8 mouse cellular contexts compared by ENCODE assay signal in the genomic region with DNA sequence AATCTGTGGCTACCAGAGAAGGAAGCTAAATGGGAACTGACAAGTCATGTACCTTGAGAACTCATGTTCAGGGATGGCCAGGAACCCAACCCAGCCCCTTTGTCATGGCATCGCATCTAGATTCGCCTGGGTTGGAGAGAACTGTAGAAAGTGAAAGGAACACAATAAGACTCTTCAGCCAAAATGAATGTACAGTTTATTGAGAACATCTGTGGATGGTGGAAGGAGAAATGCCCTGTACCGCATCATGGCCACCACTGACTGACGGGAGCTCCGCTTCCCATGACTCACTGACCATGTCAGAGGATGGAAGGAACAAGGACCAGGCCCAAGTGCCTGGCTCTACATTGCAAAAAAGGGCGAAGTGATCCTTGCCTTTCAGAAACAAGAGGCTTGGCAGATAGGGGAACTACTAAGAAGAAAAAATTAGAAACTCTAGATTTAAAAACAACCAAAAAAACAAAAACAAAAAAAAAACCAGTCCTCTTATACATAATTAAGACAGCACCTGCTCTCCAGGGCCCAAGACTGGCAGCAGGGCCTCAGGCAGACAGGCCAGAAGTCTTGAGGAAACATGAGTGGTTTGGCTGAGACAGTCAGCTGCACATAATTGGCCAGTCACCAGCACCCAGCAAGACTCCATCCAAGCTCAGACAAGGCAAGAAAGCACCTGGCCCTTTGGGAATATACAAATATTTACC. TPM values are rescaled to one million over a fixed set of nuclear protein-coding genes. Genes with fewer than 3 reads are reported as not detected.
DNase-seq lines count a peak whose midpoint lies in the region; ATAC-seq and TF ChIP-seq lines count a peak whose summit lies in the region.
"Had no signal": no experiment of that assay in that cellular context is flagged by ENCODE, and none has a peak within 500 bp of the region (broad histone marks: within the 10 kb centered on the region; RNA-seq: fewer than 3 reads in every experiment).

No protein-coding gene starts in this region.

- intact Hi-C loops in heart, adult 2 months (cut with DNase I): no loop called here

- no peaks in the 10 kb centered on the region for H3K9me3 ChIP-seq in heart, embryonic 15.5 days (replicated peaks)
- no peaks in the 10 kb centered on the region for H3K9me3 ChIP-seq in midbrain, postnatal 0 days (ENCODE audit: low read length)
- H3K9me3 ChIP-seq in midbrain, embryonic 14.5 days (ENCODE audit: control insufficient read depth, low read length): no peaks in the 10 kb centered on the region
- H3K9me3 ChIP-seq in embryonic facial prominence, embryonic 10.5 days: no peaks in the 10 kb centered on the region

- 66% methylated on average over 6 of the region's 6 CpGs for WGBS in heart, embryonic 15.5 days
- WGBS in heart, adult 2 months: 74% methylated on average over 6 of the region's 6 CpGs
- WGBS in midbrain, postnatal 0 days: 64% methylated on average over 6 of the region's 6 CpGs
- WGBS in midbrain, embryonic 14.5 days: 71% methylated on average over 6 of the region's 6 CpGs
- WGBS in embryonic facial prominence, embryonic 10.5 days: 61% methylated on average over 6 of the region's 6 CpGs

- no peak for ATAC-seq in heart, embryonic 15.5 days (replicated peaks; ENCODE audit: insufficient number of reproducible peaks, insufficient read depth, low FRiP score, low read depth)
- ATAC-seq in midbrain, postnatal 0 days (ENCODE audit: low FRiP score): no peak
- ATAC-seq in midbrain, embryonic 14.5 days (ENCODE audit: low FRiP score, low TSS enrichment): no peak
- no peak for ATAC-seq in frontal cortex, adult (ENCODE audit: low TSS enrichment)

- no peak overlapping the region for H3K9ac ChIP-seq in heart, embryonic 15.5 days
- no peak overlapping the region for H3K9ac ChIP-seq in heart, adult 2 months (ENCODE audit: low read depth, low read length)
- no peak overlapping the region; the same call in 1 of the 2 replicates for H3K9ac ChIP-seq in midbrain, postnatal 0 days (replicated peaks; ENCODE audit: low read length, poor library complexity, severe bottlenecking)
- H3K9ac ChIP-seq in midbrain, embryonic 14.5 days (replicated peaks; ENCODE audit: low read length): no peak overlapping the region

- DNase-seq in heart, adult 2 months: no peak
- DNase-seq in midbrain, postnatal 0 days (ENCODE audit: low spot score): peak; percentile 14
- DNase-seq in midbrain, embryonic 14.5 days: no peak
- peak; percentile 22 for DNase-seq in embryonic facial prominence, embryonic 10.5 days (ENCODE audit: low spot score)
- no peak for DNase-seq in thymus, postnatal 4 days
- DNase-seq: heart, adult 18-20 months had no signal

- no peak for TF ChIP-seq EP300 in heart, adult 2 months (IDR thresholded peaks at IDR 0.05; ENCODE audit: insufficient read depth, low read depth, low read length)

- H3K36me3 ChIP-seq in heart, embryonic 15.5 days: peaks cover 45% of the 10 kb centered on the region
- H3K36me3 ChIP-seq in heart, adult 2 months (ENCODE audit: control insufficient read depth, insufficient read depth, low read length): peaks cover 36% of the 10 kb centered on the region
- peaks cover 48% of the 10 kb centered on the region for H3K36me3 ChIP-seq in midbrain, postnatal 0 days (ENCODE audit: insufficient read depth, low read length)
- peaks cover 60% of the 10 kb centered on the region for H3K36me3 ChIP-seq in midbrain, embryonic 14.5 days (ENCODE audit: control insufficient read depth, insufficient read depth, low read length)
- H3K36me3 ChIP-seq in embryonic facial prominence, embryonic 10.5 days (replicated peaks): peaks cover 89% of the 10 kb centered on the region

- peak overlapping the region; percentile 10; the same call in 1 of the 2 replicates for H3K27ac ChIP-seq in heart, embryonic 15.5 days
- no peak overlapping the region; the same call in 1 of the 2 replicates for H3K27ac ChIP-seq in heart, adult 2 months
- no peak overlapping the region for H3K27ac ChIP-seq in midbrain, postnatal 0 days (ENCODE audit: low read depth, low read length)
- H3K27ac ChIP-seq in midbrain, embryonic 14.5 days (replicated peaks; ENCODE audit: low read depth, low read length): no peak overlapping the region
- H3K27ac ChIP-seq in embryonic facial prominence, embryonic 10.5 days (replicated peaks): no peak overlapping the region

- H3K27me3 ChIP-seq in heart, embryonic 15.5 days: no peaks in the 10 kb centered on the region
- H3K27me3 ChIP-seq in heart, adult 2 months (ENCODE audit: control insufficient read depth, insufficient read depth, low read length): no peaks in the 10 kb centered on the region
- no peaks in the 10 kb centered on the region for H3K27me3 ChIP-seq in midbrain, postnatal 0 days (ENCODE audit: insufficient read depth, low read length)
- no peaks in the 10 kb centered on the region for H3K27me3 ChIP-seq in midbrain, embryonic 14.5 days (ENCODE audit: control insufficient read depth, insufficient read depth, low read length)
- no peaks in the 10 kb centered on the region for H3K27me3 ChIP-seq in embryonic facial prominence, embryonic 10.5 days (replicated peaks; ENCODE audit: low read depth, poor library complexity, severe bottlenecking)

- H3K4me1 ChIP-seq in heart, embryonic 15.5 days (replicated peaks): peaks cover 19% of the 10 kb centered on the region
- H3K4me1 ChIP-seq in heart, adult 2 months (ENCODE audit: control insufficient read depth, insufficient read depth, low read length): peaks cover 11% of the 10 kb centered on the region
- H3K4me1 ChIP-seq in midbrain, postnatal 0 days (ENCODE audit: insufficient read depth, low read length): 0 out of 2 replicates have a peak, but pooled peaks cover 3% of the 10 kb centered on the region
- peaks cover 5% of the 10 kb centered on the region for H3K4me1 ChIP-seq in midbrain, embryonic 14.5 days (ENCODE audit: control insufficient read depth, insufficient read depth, low read length)
- H3K4me1 ChIP-seq in embryonic facial prominence, embryonic 10.5 days: peaks cover 26% of the 10 kb centered on the region

- H3K4me3 ChIP-seq in heart, embryonic 15.5 days: no peak overlapping the region
- no peak overlapping the region for H3K4me3 ChIP-seq in heart, adult 2 months
- H3K4me3 ChIP-seq in midbrain, postnatal 0 days (ENCODE audit: low read depth, low read length): no peak overlapping the region
- H3K4me3 ChIP-seq in midbrain, embryonic 14.5 days (replicated peaks; ENCODE audit: low read depth, low read length): no peak overlapping the region
- H3K4me3 ChIP-seq in embryonic facial prominence, embryonic 10.5 days: no peak overlapping the region

- H3K79me2 ChIP-seq in heart, adult 2 months (replicated peaks; ENCODE audit: control insufficient read depth, insufficient read depth, low read length): no peaks in the 10 kb centered on the region; the same call in 1 of the 2 replicates

- TF ChIP-seq CTCF in heart, adult 2 months (IDR thresholded peaks at IDR 0.05): no peak
- no peak for TF ChIP-seq CTCF in midbrain, postnatal 0 days (IDR thresholded peaks at IDR 0.05)

- no peak for TF ChIP-seq POLR2A in heart, adult 2 months (IDR thresholded peaks at IDR 0.05; ENCODE audit: insufficient read depth, low read depth, low read length)

- no peak overlapping the region for H3K4me2 ChIP-seq in heart, embryonic 15.5 days
- H3K4me2 ChIP-seq in midbrain, postnatal 0 days (ENCODE audit: low read depth, low read length, poor library complexity, severe bottlenecking): no peak overlapping the region
- H3K4me2 ChIP-seq in midbrain, embryonic 14.5 days (ENCODE audit: low read length): no peak overlapping the region

RNA-seq across cellular contexts. Expression of gene Rpl27a, which starts 4.9 kb away (rescaled TPM):
- polyA plus RNA-seq in heart, embryonic 15.5 days (2015; fragmentation: Nextera tagmentation; extraction: Ambion mirVana): 70.7 and 72.1 TPM in 2 replicates
- total RNA-seq in heart, adult 2 months (2021): 100 to 1,000 TPM; 102 to 105 TPM
- polyA plus RNA-seq in heart, adult 2 months (2012; rRNA removed): 136 and 167 TPM in 2 replicates
- total RNA-seq in midbrain, postnatal 0 days (2014; rRNA removed): 407 and 426 TPM in 2 replicates
- polyA plus RNA-seq in midbrain, postnatal 0 days (2015; fragmentation: Nextera tagmentation; extraction: Ambion mirVana): 84.7 and 92.9 TPM in 2 replicates
- polyA plus RNA-seq in midbrain, embryonic 14.5 days (2014; fragmentation: Nextera tagmentation; extraction: Ambion mirVana): 87.5 and 90.8 TPM in 2 replicates
- polyA plus RNA-seq in embryonic facial prominence, embryonic 10.5 days (2016; fragmentation: Nextera tagmentation; extraction: Ambion mirVana): 132 and 136 TPM in 2 replicates

RNA-seq across cellular contexts. Expression of gene Trim66, which starts 16.0 kb away (rescaled TPM):
- polyA plus RNA-seq in heart, embryonic 15.5 days (2015; fragmentation: Nextera tagmentation; extraction: Ambion mirVana): 0.01 TPM in 1 of 2 replicates, not detected in the other
- under 1 TPM in 1 of 2 experiments, not detected in 1; 0.21 TPM for total RNA-seq in heart, adult 2 months (2021)
- 0.14 and 0.15 TPM in 2 replicates for polyA plus RNA-seq in heart, adult 2 months (2012; rRNA removed)
- total RNA-seq in midbrain, postnatal 0 days (2014; rRNA removed): 9.1 and 10.1 TPM in 2 replicates
- 1.4 and 1.9 TPM in 2 replicates for polyA plus RNA-seq in midbrain, postnatal 0 days (2015; fragmentation: Nextera tagmentation; extraction: Ambion mirVana)
- polyA plus RNA-seq in midbrain, embryonic 14.5 days (2014; fragmentation: Nextera tagmentation; extraction: Ambion mirVana): 0.75 and 1.3 TPM in 2 replicates
- polyA plus RNA-seq in embryonic facial prominence, embryonic 10.5 days (2016; fragmentation: Nextera tagmentation; extraction: Ambion mirVana): 0.15 and 0.22 TPM in 2 replicates

Comparison
In these comparisons a context has a peak if more than half of its experiments do, and no peak if none do; other contexts are left out.
1. DNase-seq: peak in midbrain, postnatal 0 days (single experiment) and embryonic facial prominence, embryonic 10.5 days (single experiment); none in heart, adult 2 months (0 of 2), midbrain, embryonic 14.5 days (single experiment) and thymus, postnatal 4 days (single experiment).